Mouse (Mus musculus) liver, embryonic 11.5 days (tissue): ENCODE measurements around the gene Gmds. TPM values are rescaled to one million over a fixed set of nuclear protein-coding genes. Genes with fewer than 3 reads are reported as not detected.
A peak's percentile ranks its signal among the peaks of the same experiment; 100 is the strongest.

Source experiments
- ATAC-seq: fragments of 200-750 bp; cut with Nextera tagmentation; replicated peaks from 2 replicates; pipeline ENCODE4 v1.8.0; 2017; ENCODE audit warnings: moderate number of reproducible peaks, mild to moderate bottlenecking, moderate TSS enrichment, moderate library complexity; ENCODE audit not compliant: low FRiP score
- DNase-seq: peaks from one replicate; pipeline ENCODE4 v3.0.0-alpha.2; 2017; ENCODE audit warnings: low spot score
- H3K27ac ChIP-seq: fragments of 300-500 bp; sonication (generic); 2 replicates; pipeline ENCODE4 v1.5.1; 2014; ENCODE audit warnings: mild to moderate bottlenecking, low read depth, low read length, control low read depth
- H3K27me3 ChIP-seq: fragments of 300-500 bp; sonication (generic); replicated peaks from 2 replicates; pipeline ENCODE4 v1.6.1; 2014; ENCODE audit warnings: low read length, mixed read lengths; ENCODE audit not compliant: control insufficient read depth, insufficient read depth
- H3K36me3 ChIP-seq: fragments of 300-500 bp; sonication (generic); 2 replicates; pipeline ENCODE4 v1.6.1; 2014; ENCODE audit warnings: mild to moderate bottlenecking, low read length, moderate library complexity, mixed read lengths; ENCODE audit not compliant: control insufficient read depth, insufficient read depth
- H3K4me1 ChIP-seq: fragments of 300-500 bp; sonication (generic); replicated peaks from 2 replicates; pipeline ENCODE4 v1.6.1; 2014; ENCODE audit warnings: low read length, mixed read lengths; ENCODE audit not compliant: control insufficient read depth, insufficient read depth
- H3K4me2 ChIP-seq: fragments of 300-500 bp; sonication (generic); 2 replicates; pipeline ENCODE4 v1.6.1; 2014; ENCODE audit warnings: mild to moderate bottlenecking, control low read depth, moderate library complexity
- H3K4me3 ChIP-seq: fragments of 300-500 bp; sonication (generic); 2 replicates; pipeline ENCODE4 v1.5.1; 2014; ENCODE audit warnings: low read depth, low read length, control low read depth
- H3K9ac ChIP-seq: fragments of 300-500 bp; sonication (generic); 2 replicates; pipeline ENCODE4 v1.6.1; 2014; ENCODE audit warnings: low read depth, low read length, control low read depth
- H3K9me3 ChIP-seq: fragments of 300-500 bp; sonication (generic); 2 replicates; pipeline ENCODE4 v1.6.1; 2016; ENCODE audit warnings: low read length, inconsistent platforms, mixed read lengths; ENCODE audit not compliant: control insufficient read depth
- WGBS: fragments of 180-500 bp; shearing (Covaris S2); extraction: QIAGEN DNeasy Blood & Tissue Kit; methylation state at CpG from one replicate; pipeline ENCODE4 v1.1.7; 2014; 5-methylcytosine and 5-hydroxymethylcytosine counted together
- polyA plus RNA-seq: library from polyadenylated mRNA; unstranded; fragments of >200 nt; fragmentation: Nextera tagmentation; extraction: Ambion mirVana; gene quantifications from 2 replicates; pipeline ENCODE4 v1.2.1, GENCODE M21; 2014

The Gmds gene
- polyA plus RNA-seq, 1 experiment from 2014 or later, result 19.7 TPM

DNA sequence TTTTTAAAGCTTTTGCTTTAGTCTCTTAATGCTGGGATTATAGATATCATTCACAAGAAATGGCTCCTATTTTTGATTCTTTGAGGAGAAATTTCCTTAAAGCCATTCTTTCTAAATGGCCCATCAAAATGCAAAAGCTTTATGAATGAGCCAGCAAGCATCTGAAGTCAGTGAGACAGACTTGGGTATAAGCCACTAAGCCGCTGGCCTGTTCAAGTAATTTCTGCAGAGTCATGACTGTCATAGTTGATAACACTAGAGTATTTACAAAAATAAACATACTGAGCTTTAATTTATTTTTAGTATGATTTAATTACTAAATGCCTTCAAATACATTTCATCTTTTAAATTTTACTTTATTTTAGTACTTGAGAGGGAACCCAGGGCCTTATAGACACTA, 297.7 kb downstream of the Gmds start:
- no peaks in the 10 kb centered on the region for H3K27me3 ChIP-seq
- no peak overlapping the region for H3K4me3 ChIP-seq
- no peaks in the 10 kb centered on the region for H3K4me1 ChIP-seq
- no peaks in the 10 kb centered on the region for H3K36me3 ChIP-seq
- H3K9ac ChIP-seq, result no peak overlapping the region
- WGBS, result 82% methylated on average over 1 of the region's 1 CpGs
- DNase-seq (no peak), ATAC-seq (no peak)
- H3K4me2 ChIP-seq, result no peak overlapping the region
- H3K9me3 ChIP-seq, result no peaks in the 10 kb centered on the region
- H3K27ac ChIP-seq, result no peak overlapping the region

- Histone ChIP-seq H3K27ac (no peak overlapping the region), H3K9ac (no peak overlapping the region), H3K4me2 (no peak overlapping the region), H3K27me3 (no peaks in the 10 kb centered on the region), H3K9me3 (no peaks in the 10 kb centered on the region), H3K4me1 (no peaks in the 10 kb centered on the region), H3K4me3 (no peak overlapping the region), H3K36me3 (no peaks in the 10 kb centered on the region)
- ATAC-seq (no peak), DNase-seq (no peak)
- 91% methylated on average over 5 of the region's 5 CpGs for WGBS
Measured at GRCm38 (mm10) chr13:32036902-32037301, 301.6 kb downstream of the Gmds start.

DNA sequence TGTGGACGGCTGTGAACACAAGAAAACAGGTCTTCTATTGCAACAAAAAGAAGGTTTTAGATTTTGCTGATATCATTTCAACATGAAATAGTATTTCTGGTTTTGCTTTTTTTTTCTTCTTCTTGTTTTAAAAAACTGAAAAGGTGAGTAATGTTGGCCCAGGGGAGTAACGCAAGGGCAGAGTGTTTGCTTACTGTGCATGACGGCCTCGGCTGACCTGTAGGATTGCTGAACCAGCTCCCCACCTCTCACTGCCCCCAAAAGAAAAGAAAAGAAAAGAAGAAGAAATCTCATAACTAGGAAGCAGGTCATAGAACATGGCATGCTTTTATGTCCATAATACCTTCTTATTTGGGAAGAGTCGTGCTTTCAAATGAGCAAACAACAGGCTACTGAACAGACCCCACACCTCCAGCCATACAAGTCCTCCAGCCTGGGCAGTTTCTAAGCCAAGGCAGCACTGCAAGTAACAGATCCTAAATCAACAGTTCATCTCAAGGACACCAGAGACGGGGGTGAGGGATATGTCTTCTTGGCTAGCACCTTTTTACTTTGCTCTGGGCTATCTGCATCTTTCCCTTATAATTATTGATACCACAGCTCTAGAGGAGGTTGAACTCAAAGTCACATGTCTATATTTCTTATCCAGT, 303.6 kb downstream of the Gmds start:
- Histone ChIP-seq H3K4me2 (no peak overlapping the region), H3K27ac (no peak overlapping the region), H3K27me3 (no peaks in the 10 kb centered on the region), H3K4me3 (no peak overlapping the region), H3K9me3 (no peaks in the 10 kb centered on the region), H3K9ac (no peak overlapping the region), H3K4me1 (no peaks in the 10 kb centered on the region), H3K36me3 (no peaks in the 10 kb centered on the region)
- ATAC-seq (no peak), DNase-seq (no peak)
- WGBS, result 77% methylated on average over 6 of the region's 6 CpGs

GRCm38 (mm10) chr13:32034139-32034538, 304.4 kb downstream of the Gmds start:
- no peak overlapping the region for H3K27ac ChIP-seq
- 75% methylated on average over 8 of the region's 8 CpGs for WGBS
- H3K4me2 ChIP-seq, result no peak overlapping the region
- no peaks in the 10 kb centered on the region for H3K9me3 ChIP-seq
- no peak for ATAC-seq
- H3K27me3 ChIP-seq, result no peaks in the 10 kb centered on the region
- H3K4me1 ChIP-seq, result no peaks in the 10 kb centered on the region
- no peak for DNase-seq
- no peak overlapping the region for H3K4me3 ChIP-seq
- H3K9ac ChIP-seq, result no peak overlapping the region
- no peaks in the 10 kb centered on the region for H3K36me3 ChIP-seq

DNA sequence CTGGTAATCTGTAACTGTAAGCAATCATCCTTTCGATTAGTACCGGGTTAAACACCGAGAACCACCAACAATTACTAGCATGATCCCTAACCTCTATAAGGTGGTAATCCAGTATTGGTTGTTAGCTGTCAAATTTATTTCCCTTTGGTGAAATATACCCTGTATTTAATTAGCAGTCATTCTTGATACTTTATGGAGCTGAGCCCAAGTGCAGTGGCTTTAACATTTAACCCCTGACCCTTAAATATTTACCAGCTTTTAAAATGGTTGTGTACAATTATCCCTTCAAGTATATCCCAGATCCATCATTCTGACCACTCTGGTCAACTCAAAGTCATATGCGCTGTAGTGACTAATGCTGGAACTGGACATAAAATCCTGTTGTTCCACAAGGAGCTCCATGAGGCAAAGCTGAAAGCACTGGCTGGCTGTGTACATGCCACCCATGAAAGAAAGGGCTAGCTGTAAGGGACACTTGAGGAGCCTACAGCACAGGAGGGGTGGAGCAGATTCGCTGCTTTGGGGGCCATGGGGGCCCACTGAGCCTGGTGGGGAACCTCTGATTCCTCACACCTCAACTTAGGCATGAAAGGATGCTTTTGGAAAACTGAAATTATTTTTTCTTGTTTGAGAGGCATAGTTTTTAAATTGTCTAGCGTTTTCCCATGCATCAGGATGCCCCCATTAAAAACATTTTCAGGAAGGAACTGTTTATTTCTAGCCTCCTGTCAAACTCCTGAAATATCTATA, 312.1 kb downstream of the Gmds start:
- H3K4me2 ChIP-seq, result no peak overlapping the region
- no peaks in the 10 kb centered on the region; the same call in 1 of the 2 replicates for H3K4me1 ChIP-seq
- ATAC-seq (no peak), DNase-seq (no peak)
- 79% methylated on average over 6 of the region's 6 CpGs for WGBS
- H3K9ac ChIP-seq, result no peak overlapping the region
- H3K9me3 ChIP-seq, result no peaks in the 10 kb centered on the region
- H3K27ac ChIP-seq, result no peak overlapping the region
- H3K36me3 ChIP-seq, result no peaks in the 10 kb centered on the region
- H3K4me3 ChIP-seq, result no peak overlapping the region
- H3K27me3 ChIP-seq, result no peaks in the 10 kb centered on the region

DNA sequence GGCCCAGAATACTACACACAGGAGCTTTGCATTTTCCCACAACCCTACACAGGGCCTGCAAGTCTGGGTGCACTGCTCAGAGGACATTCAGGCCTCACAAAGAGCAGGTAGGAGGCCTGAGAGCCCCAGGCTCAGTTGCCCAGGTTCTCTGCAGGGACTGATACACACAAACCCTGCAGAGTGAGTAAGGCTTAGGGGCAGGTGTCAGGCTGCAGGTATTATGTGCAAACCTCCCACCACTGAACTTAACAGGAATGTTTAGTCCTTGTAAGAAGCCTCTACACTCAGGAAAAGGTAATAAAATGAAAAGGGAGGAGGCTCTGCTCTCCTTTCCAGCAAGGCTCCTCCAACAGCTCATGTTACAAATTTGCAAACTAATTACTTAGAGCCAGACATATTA, 313.7 kb downstream of the Gmds start:
- H3K9ac ChIP-seq, result no peak overlapping the region
- no peaks in the 10 kb centered on the region for H3K9me3 ChIP-seq
- H3K4me1 ChIP-seq, result no peaks in the 10 kb centered on the region; the same call in 1 of the 2 replicates
- DNase-seq, result no peak
- H3K27me3 ChIP-seq, result no peaks in the 10 kb centered on the region
- H3K36me3 ChIP-seq, result no peaks in the 10 kb centered on the region
- ATAC-seq, result no peak
- no peak overlapping the region for H3K4me3 ChIP-seq
- H3K27ac ChIP-seq, result peak overlapping the region; percentile 43; the same call in 1 of the 2 replicates
- no peak overlapping the region for H3K4me2 ChIP-seq

- 64% methylated on average over 6 of the region's 6 CpGs for WGBS
- DNase-seq, result no peak
- Histone ChIP-seq H3K36me3 (no peaks in the 10 kb centered on the region), H3K27me3 (no peaks in the 10 kb centered on the region), H3K9me3 (no peaks in the 10 kb centered on the region), H3K4me1 (no peaks in the 10 kb centered on the region; the same call in 1 of the 2 replicates), H3K4me2 (no peak overlapping the region), H3K9ac (no peak overlapping the region), H3K4me3 (no peak overlapping the region), H3K27ac (no peak overlapping the region)
- ATAC-seq, result no peak
Measured at GRCm38 (mm10) chr13:32020455-32021249, 317.9 kb downstream of the Gmds start.

DNA sequence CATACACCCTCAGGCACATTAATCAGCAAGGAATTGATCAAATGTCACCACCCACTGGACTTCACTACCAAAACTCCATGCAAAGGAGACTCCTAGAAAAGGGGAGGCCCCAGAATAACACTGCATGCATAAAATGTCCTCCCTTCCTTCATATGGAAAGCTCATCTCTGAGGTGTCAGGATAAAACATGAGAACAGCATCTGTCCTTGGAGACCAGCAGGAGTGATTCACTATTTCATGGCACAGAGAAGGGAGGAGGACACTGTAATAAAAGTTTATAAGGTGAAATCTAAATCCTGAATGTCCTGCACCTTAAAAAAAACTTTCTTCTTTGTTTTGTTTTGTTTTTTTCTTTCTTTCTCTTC, 319.3 kb downstream of the Gmds start:
- Histone ChIP-seq H3K4me1 (no peaks in the 10 kb centered on the region), H3K4me3 (no peak overlapping the region), H3K27me3 (no peaks in the 10 kb centered on the region), H3K9me3 (no peaks in the 10 kb centered on the region), H3K36me3 (no peaks in the 10 kb centered on the region), H3K4me2 (no peak overlapping the region), H3K9ac (no peak overlapping the region), H3K27ac (no peak overlapping the region)
- no peak for ATAC-seq
- DNase-seq, result no peak
